ENCODE assay signal across 25 mouse cellular contexts in the genomic region with DNA sequence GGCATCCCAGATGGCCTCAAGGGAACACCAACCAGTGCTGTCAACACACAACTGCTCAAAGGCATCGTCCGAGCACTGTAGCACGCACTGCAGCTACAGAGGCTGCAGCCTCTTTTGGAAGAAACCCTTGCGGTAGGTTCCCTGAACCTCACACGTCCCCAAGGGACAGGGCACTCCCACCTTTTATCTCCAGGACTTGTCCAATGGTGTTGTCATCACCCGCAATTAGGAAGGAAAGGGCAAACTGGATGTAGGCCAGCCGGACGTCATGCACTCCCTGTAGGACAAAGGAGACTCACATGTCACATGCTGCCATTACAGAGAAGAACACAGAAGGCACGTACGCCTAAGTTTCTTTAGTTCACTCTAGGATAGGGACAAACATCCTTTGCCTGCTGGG. TPM values are rescaled to one million over a fixed set of nuclear protein-coding genes. Genes with fewer than 3 reads are reported as not detected.
DNase-seq lines count a peak whose midpoint lies in the region; ATAC-seq lines count a peak whose summit lies in the region.
"Had no signal": no experiment of that assay in that cellular context is flagged by ENCODE, and none has a peak within 500 bp of the region (broad histone marks: within the 10 kb centered on the region; RNA-seq: fewer than 3 reads in every experiment).

No protein-coding gene starts in this region.

- peak; percentile 30 for DNase-seq in adrenal gland, postnatal 10 days
- no peak for DNase-seq in adrenal gland, adult 8-10 months
- DNase-seq in heart, adult 9 months (ENCODE audit: low spot score in 2 of 2), result peak; percentile 49 to 73
- peak; percentile 88 for DNase-seq in heart, postnatal 4 days
- no peak for DNase-seq in cerebellum, adult 11-12 months
- no peak for DNase-seq in urinary bladder, postnatal 4 days (ENCODE audit: low spot score in 2 of 2)
- DNase-seq in retina, postnatal 1 day, result no peak
- DNase-seq: adrenal gland, adult 2 months; cerebellum, adult 9-10 months; kidney, adult 11 months; kidney, postnatal 36 days; liver, postnatal 0 days; thymus, postnatal 36 days had no signal

- H3K9me3 ChIP-seq in heart, embryonic 16.5 days (replicated peaks; ENCODE audit: control insufficient read depth, low read length), result no peaks in the 10 kb centered on the region
- H3K9me3 ChIP-seq: embryonic facial prominence, embryonic 15.5 days; hindbrain, embryonic 15.5 days; kidney, embryonic 15.5 days; limb, embryonic 12.5 days; midbrain, embryonic 10.5 days; neural tube, embryonic 15.5 days; stomach, embryonic 15.5 days had no signal

- H3K4me1 ChIP-seq in heart, embryonic 16.5 days (ENCODE audit: control insufficient read depth, insufficient read depth, low read length), result peaks cover 28% of the 10 kb centered on the region
- H3K4me1 ChIP-seq: embryonic facial prominence, embryonic 15.5 days; hindbrain, embryonic 15.5 days; kidney, embryonic 15.5 days; limb, embryonic 12.5 days; midbrain, embryonic 10.5 days; neural tube, embryonic 15.5 days; stomach, embryonic 15.5 days had no signal

- peak; percentile 92 for ATAC-seq in heart, embryonic 16.5 days (replicated peaks; ENCODE audit: extremely low read depth, insufficient read depth, low FRiP score)
- ATAC-seq: forebrain, embryonic 14.5 days; liver, postnatal 0 days; lung, postnatal 0 days had no signal

- peak overlapping the region; percentile 81 for H3K27ac ChIP-seq in heart, embryonic 16.5 days (ENCODE audit: low read length)
- H3K27ac ChIP-seq: embryonic facial prominence, embryonic 15.5 days; hindbrain, embryonic 15.5 days; kidney, embryonic 15.5 days; limb, embryonic 12.5 days; midbrain, embryonic 10.5 days; neural tube, embryonic 15.5 days; stomach, embryonic 15.5 days had no signal

- no peak overlapping the region for H3K4me3 ChIP-seq in heart, embryonic 16.5 days (ENCODE audit: low read length)
- H3K4me3 ChIP-seq: embryonic facial prominence, embryonic 15.5 days; hindbrain, embryonic 15.5 days; kidney, embryonic 15.5 days; limb, embryonic 12.5 days; midbrain, embryonic 10.5 days; neural tube, embryonic 15.5 days; stomach, embryonic 15.5 days had no signal

- H3K27me3 ChIP-seq in heart, embryonic 16.5 days (ENCODE audit: control insufficient read depth, insufficient read depth, low read length), result no peaks in the 10 kb centered on the region
- H3K27me3 ChIP-seq: embryonic facial prominence, embryonic 15.5 days; hindbrain, embryonic 15.5 days; kidney, embryonic 15.5 days; limb, embryonic 12.5 days; neural tube, embryonic 15.5 days; stomach, embryonic 15.5 days had no signal

- 33% methylated on average over 10 of the region's 10 CpGs for WGBS in heart, embryonic 16.5 days

- H3K4me2 ChIP-seq in heart, embryonic 16.5 days (ENCODE audit: low read depth, low read length), result no peak overlapping the region
- H3K4me2 ChIP-seq: embryonic facial prominence, embryonic 15.5 days; hindbrain, embryonic 15.5 days; kidney, embryonic 15.5 days; limb, embryonic 12.5 days; liver, embryonic 11.5 days; neural tube, embryonic 15.5 days; stomach, embryonic 15.5 days had no signal

- peaks cover 18% of the 10 kb centered on the region for H3K36me3 ChIP-seq in heart, embryonic 16.5 days (ENCODE audit: control insufficient read depth, insufficient read depth)

- no peak overlapping the region for H3K9ac ChIP-seq in heart, embryonic 16.5 days (ENCODE audit: low read length)
- H3K9ac ChIP-seq: embryonic facial prominence, embryonic 15.5 days; hindbrain, embryonic 15.5 days; kidney, embryonic 15.5 days; limb, embryonic 12.5 days; liver, postnatal 0 days; neural tube, embryonic 15.5 days; stomach, embryonic 15.5 days had no signal

RNA-seq across cellular contexts. Expression of a gene that starts 10.4 kb away (rescaled TPM):
- 10 to 100 TPM; 11.9 to 14.3 TPM for total RNA-seq in adrenal gland, postnatal 10 days (2021)
- 10 to 100 TPM; 13.5 to 20.2 (median 15.3) TPM for total RNA-seq in adrenal gland, adult 8-10 months (2022)
- polyA plus RNA-seq in heart, embryonic 16.5 days (2015; fragmentation: Nextera tagmentation; extraction: Ambion mirVana), result 6.7 and 7.2 TPM in 2 replicates
- 10 to 100 TPM; 13.3 to 14.5 TPM for total RNA-seq in heart, postnatal 4 days (2021)

RNA-seq across cellular contexts. Expression of a gene that starts 26.7 kb away (rescaled TPM):
- 1 to 10 TPM; 4.3 to 4.5 TPM for total RNA-seq in adrenal gland, postnatal 10 days (2021)
- total RNA-seq in adrenal gland, adult 8-10 months (2022), result 1 to 10 TPM; 4.6 to 7.5 (median 6.1) TPM
- 3.3 TPM in 2 replicates for polyA plus RNA-seq in heart, embryonic 16.5 days (2015; fragmentation: Nextera tagmentation; extraction: Ambion mirVana)
- 1 to 10 TPM; 1.5 to 2.4 TPM for total RNA-seq in heart, postnatal 4 days (2021)
- total RNA-seq: hematopoietic stem cell, adult 5-6 weeks had no signal

Comparison
In these comparisons a context has a peak if more than half of its experiments do, and no peak if none do; other contexts are left out.
1. DNase-seq: peak in adrenal gland, postnatal 10 days (single experiment), heart, adult 9 months (2 of 2) and heart, postnatal 4 days (single experiment); none in adrenal gland, adult 8-10 months (single experiment), cerebellum, adult 11-12 months (single experiment), urinary bladder, postnatal 4 days (0 of 2) and retina, postnatal 1 day (single experiment).